Mouse (Mus musculus): ENCODE measurements around the gene Zfp472. TPM values are rescaled to one million over a fixed set of nuclear protein-coding genes. Genes with fewer than 3 reads are reported as not detected.
A peak's percentile ranks its signal among the peaks of the same experiment; 100 is the strongest.

Gene Zfp472
- total and polyA plus RNA-seq, 3 experiments: 0.62 to 2.7 (median 2.3) TPM

DNA sequence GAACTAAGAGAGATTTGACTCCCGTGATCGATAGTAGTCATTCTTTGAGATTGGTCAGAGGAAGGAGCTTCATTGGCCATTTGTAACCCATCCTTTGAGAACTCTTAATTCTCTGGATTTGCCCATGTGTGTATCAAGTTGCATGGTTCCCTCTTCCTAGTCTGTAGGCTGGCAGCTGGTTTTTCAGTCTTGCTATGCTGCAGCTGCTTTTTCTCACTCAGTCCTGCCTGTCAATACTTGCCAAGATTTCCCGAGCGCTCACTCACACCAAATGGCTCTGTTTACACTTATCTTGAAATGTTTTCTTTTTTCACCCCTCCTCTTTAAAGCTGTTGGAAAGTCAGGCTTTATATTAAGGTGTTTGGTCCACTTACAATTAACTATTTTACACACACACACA lies 15.7 kb downstream of the Zfp472 start:
- WGBS: 75% methylated on average over 4 of the region's 4 CpGs
- intact Hi-C loops (cut with DNase I): no loop called here

DNA sequence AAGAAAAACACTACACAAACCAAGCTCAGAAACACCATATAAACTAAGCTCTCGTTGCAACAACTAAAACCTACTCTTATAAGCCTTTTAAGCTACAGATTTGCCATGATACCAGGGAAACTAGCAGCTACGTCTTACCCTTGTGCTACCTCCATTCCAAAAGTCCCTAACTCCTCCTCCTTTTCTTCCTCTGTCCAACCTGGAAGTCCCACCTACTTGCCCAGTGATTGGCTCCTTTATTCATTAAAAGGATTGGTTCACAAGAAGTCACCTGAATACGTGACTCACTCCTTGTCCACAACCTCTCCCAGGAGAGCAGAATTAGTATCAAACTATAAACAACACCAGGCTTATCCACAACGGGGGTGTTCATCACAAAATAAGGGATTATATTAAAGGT lies 20.7 kb downstream of the Zfp472 start:
- DNase-seq: no peak
- Histone ChIP-seq H3K4me3 (no peak overlapping the region), H3K27me3 (ENCODE audit: control insufficient read depth, insufficient read depth, low read length) (no peaks in the 10 kb centered on the region), H3K9ac (ENCODE audit: low read depth, low read length) (no peak overlapping the region), H3K27ac (no peak overlapping the region), H3K79me2 (replicated peaks; ENCODE audit: control insufficient read depth, insufficient read depth, low read length) (no peaks in the 10 kb centered on the region), H3K4me1 (ENCODE audit: control insufficient read depth, insufficient read depth, low read length) (no peaks in the 10 kb centered on the region), H3K36me3 (ENCODE audit: control insufficient read depth, insufficient read depth, low read length) (no peaks in the 10 kb centered on the region)
- TF ChIP-seq CTCF (IDR thresholded peaks at IDR 0.05) (no peak), EP300 (IDR thresholded peaks at IDR 0.05; ENCODE audit: insufficient read depth, low read depth, low read length) (no peak), POLR2A (IDR thresholded peaks at IDR 0.05; ENCODE audit: insufficient read depth, low read depth, low read length) (no peak)
- 75% methylated on average over 4 of the region's 4 CpGs for WGBS
- intact Hi-C loops (cut with DNase I): no loop called here

More for the DNA sequence above, 15.7 kb downstream of the Zfp472 start:
- no peak overlapping the region for H3K9ac ChIP-seq (ENCODE audit: low read depth, low read length)
- H3K79me2 ChIP-seq (replicated peaks; ENCODE audit: control insufficient read depth, insufficient read depth, low read length): no peaks in the 10 kb centered on the region
- DNase-seq: no peak
- peaks cover 11% of the 10 kb centered on the region for H3K36me3 ChIP-seq (ENCODE audit: control insufficient read depth, insufficient read depth, low read length)
- no peaks in the 10 kb centered on the region for H3K27me3 ChIP-seq (ENCODE audit: control insufficient read depth, insufficient read depth, low read length)
- TF ChIP-seq EP300 (IDR thresholded peaks at IDR 0.05; ENCODE audit: insufficient read depth, low read depth, low read length): no peak
- TF ChIP-seq CTCF (IDR thresholded peaks at IDR 0.05): no peak
- H3K4me1 ChIP-seq (ENCODE audit: control insufficient read depth, insufficient read depth, low read length): no peaks in the 10 kb centered on the region
- no peak overlapping the region for H3K4me3 ChIP-seq
- H3K27ac ChIP-seq: no peak overlapping the region

DNA sequence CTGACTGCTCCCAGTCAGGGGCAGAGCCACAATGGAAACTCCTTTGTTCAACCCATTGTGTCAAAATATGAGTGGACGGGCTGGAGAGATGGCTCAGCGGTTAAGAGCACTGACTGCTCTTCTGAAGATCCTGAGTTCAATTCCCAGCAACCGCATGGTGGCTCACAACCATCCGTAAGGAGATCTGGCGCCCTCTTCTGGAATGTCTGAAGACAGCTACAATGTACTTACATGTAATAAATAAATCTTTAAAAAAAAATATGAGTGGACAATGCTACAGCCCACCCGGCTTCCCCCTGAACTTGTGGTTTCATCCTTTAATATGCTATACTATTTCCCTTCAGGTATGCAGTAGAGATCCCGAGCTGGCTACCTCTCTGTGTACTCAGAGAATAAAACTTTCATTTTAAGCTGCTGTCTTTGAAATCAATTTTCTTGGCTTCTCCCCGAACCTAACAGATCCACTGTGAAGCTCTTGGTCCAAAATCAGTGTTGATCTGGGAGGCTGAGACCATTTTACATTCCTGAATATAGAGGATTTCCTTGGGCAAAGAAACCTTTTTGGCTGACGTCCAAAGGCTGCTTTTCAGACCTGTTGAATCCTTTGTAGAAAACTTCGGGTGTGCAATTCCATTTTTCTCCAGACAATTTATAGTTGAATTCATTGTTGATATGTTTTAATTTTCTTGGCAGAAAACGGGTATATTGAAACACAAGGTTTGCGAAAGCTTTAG lies 26.5 kb downstream of the Zfp472 start:
- peak in 1 of 2 experiments; percentile 10 for DNase-seq
- H3K79me2 ChIP-seq (replicated peaks; ENCODE audit: control insufficient read depth, insufficient read depth, low read length): peaks cover 3% of the 10 kb centered on the region
- no peak for TF ChIP-seq POLR2A (IDR thresholded peaks at IDR 0.05; ENCODE audit: insufficient read depth, low read depth, low read length)
- TF ChIP-seq EP300 (IDR thresholded peaks at IDR 0.05; ENCODE audit: insufficient read depth, low read depth, low read length): no peak
- TF ChIP-seq CTCF (IDR thresholded peaks at IDR 0.05): peak; percentile 60
- peaks cover 2% of the 10 kb centered on the region; the same call in 1 of the 2 replicates for H3K4me1 ChIP-seq (ENCODE audit: control insufficient read depth, insufficient read depth, low read length)
- peak overlapping the region; percentile 82; the same call in 1 of the 2 replicates for H3K27ac ChIP-seq
- no peak overlapping the region; the same call in 1 of the 2 replicates for H3K9ac ChIP-seq (ENCODE audit: low read depth, low read length)
- H3K36me3 ChIP-seq (ENCODE audit: control insufficient read depth, insufficient read depth, low read length): peaks cover 4% of the 10 kb centered on the region; the same call in 1 of the 2 replicates
- H3K4me3 ChIP-seq: peak overlapping the region; percentile 87
- 60% methylated on average over 12 of the region's 12 CpGs for WGBS
- intact Hi-C loops (cut with DNase I): loop anchor here (2.0 to 5.0 kb wide), 2 partner anchors 25 to 40 kb away; partner anchors contain the start of gene Zfp763
- no peaks in the 10 kb centered on the region for H3K27me3 ChIP-seq (ENCODE audit: control insufficient read depth, insufficient read depth, low read length)

DNA sequence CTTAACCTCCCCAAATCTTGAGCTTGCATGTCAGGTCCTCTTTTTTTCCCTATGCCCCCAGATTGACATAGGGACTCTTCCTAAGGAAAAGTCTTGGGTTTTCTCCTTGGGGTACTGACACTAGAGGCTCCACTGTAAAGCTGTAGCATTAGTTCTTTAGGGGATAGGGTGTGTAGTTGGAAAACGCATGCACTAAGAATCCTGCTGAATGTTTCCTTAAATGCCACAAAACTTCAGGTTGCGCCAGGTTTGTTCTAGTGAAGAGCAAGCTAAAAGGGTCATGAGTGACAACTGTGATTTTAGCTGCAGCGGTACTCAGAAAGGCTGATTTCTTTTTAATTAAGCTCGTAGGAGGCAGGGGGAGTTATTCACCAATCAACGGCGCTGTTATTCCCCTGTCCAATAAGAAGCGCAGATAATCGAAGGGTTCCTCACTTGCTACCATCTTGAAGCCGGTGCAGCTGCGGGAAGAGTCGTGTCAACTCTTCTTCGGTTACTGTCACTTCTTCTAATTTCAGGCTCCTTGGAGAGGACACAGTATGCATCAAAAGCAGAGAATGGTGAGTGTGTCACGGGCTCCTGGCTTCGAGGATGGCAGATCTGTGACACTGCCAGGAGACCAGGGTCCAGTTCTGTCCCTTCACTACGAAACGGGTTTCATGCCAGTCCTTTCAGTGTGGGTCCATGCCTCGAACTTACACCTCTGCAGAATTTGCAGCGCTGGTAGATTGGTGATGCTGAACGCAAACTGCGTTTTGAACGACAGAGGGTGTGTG lies 27.3 kb downstream of the Zfp472 start, which contains the start of gene Zfp952:
TSS of gene Zfp952 (plus strand) at position 431 of the 776 bp plus-strand sequence.
- Histone ChIP-seq H3K27me3 (ENCODE audit: control insufficient read depth, insufficient read depth, low read length) (no peaks in the 10 kb centered on the region), H3K4me3 (peak within 1 kb of the TSS; percentile 87), H3K9ac (ENCODE audit: low read depth, low read length) (peak within 1 kb of the TSS; percentile 79), H3K4me1 (ENCODE audit: control insufficient read depth, insufficient read depth, low read length) (peaks cover 2% of the 10 kb centered on the region; the same call in 1 of the 2 replicates), H3K27ac (peak within 1 kb of the TSS; percentile 82), H3K79me2 (replicated peaks; ENCODE audit: control insufficient read depth, insufficient read depth, low read length) (peaks cover 3% of the 10 kb centered on the region), H3K36me3 (ENCODE audit: control insufficient read depth, insufficient read depth, low read length) (peaks cover 4% of the 10 kb centered on the region; the same call in 1 of the 2 replicates)
- TF ChIP-seq POLR2A (IDR thresholded peaks at IDR 0.05; ENCODE audit: insufficient read depth, low read depth, low read length) (peak; percentile 88), EP300 (IDR thresholded peaks at IDR 0.05; ENCODE audit: insufficient read depth, low read depth, low read length) (no peak)
- intact Hi-C loops (cut with DNase I): loop anchor here (2.0 to 5.0 kb wide), 2 partner anchors 26 to 39 kb away; partner anchors contain the start of gene Zfp763
- peak; percentile 85 to 89 for DNase-seq
- WGBS: 2% methylated on average over 21 of the region's 21 CpGs

DNA sequence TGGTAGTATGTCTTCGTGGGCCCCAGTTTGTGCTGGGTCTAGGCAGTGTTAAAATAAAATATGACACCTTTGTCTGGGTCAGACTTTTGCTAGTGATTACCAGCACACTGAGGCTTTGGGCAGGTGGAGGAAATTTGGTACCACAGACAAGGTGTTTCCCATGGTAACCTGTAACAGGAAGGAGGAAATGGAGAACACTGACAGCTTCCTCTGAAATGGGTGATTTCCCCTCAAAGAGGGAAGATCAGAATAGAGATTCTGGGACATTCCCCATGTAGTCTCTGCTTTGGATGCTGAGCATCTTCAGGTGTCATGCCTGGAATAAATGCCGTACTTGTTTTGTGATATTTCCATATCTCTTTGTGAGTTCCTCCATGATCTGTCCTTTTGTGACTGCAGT lies 32.9 kb downstream of the Zfp472 start:
- WGBS: 97% methylated on average over 2 of the region's 2 CpGs
- Histone ChIP-seq H3K27ac (no peak overlapping the region), H3K79me2 (replicated peaks; ENCODE audit: control insufficient read depth, insufficient read depth, low read length) (peaks cover 5% of the 10 kb centered on the region), H3K36me3 (ENCODE audit: control insufficient read depth, insufficient read depth, low read length) (peaks cover 13% of the 10 kb centered on the region; the same call in 1 of the 2 replicates), H3K27me3 (ENCODE audit: control insufficient read depth, insufficient read depth, low read length) (no peaks in the 10 kb centered on the region), H3K4me3 (no peak overlapping the region), H3K4me1 (ENCODE audit: control insufficient read depth, insufficient read depth, low read length) (peaks cover 2% of the 10 kb centered on the region; the same call in 1 of the 2 replicates), H3K9ac (ENCODE audit: low read depth, low read length) (no peak overlapping the region)
- DNase-seq: no peak
- intact Hi-C loops (cut with DNase I): no loop called here
- TF ChIP-seq EP300 (IDR thresholded peaks at IDR 0.05; ENCODE audit: insufficient read depth, low read depth, low read length) (no peak), CTCF (IDR thresholded peaks at IDR 0.05) (no peak), POLR2A (IDR thresholded peaks at IDR 0.05; ENCODE audit: insufficient read depth, low read depth, low read length) (no peak)

Measured in heart, adult 2 months (tissue).